Mouse (Mus musculus) heart, postnatal 0 days (tissue): Measurements from ENCODE around the gene Med19. TPM values are rescaled to one million over a fixed set of nuclear protein-coding genes. Genes with fewer than 3 reads are reported as not detected.
A peak's percentile ranks its signal among the peaks of the same experiment; 100 is the strongest.

ENCODE experiments used
- ATAC-seq: fragments of 200-750 bp; cut with Nextera tagmentation; 2 replicates; pipeline ENCODE4 v1.8.0; 2017; ENCODE audit warnings: low read depth, moderate number of reproducible peaks, moderate library complexity; ENCODE audit not compliant: insufficient read depth
- DNase-seq: peaks from one replicate; pipeline ENCODE4 v3.0.0-alpha.2; 2016; ENCODE audit warnings: low spot score
- H3K27ac ChIP-seq: fragments of 300-500 bp; sonication (generic); 2 replicates; pipeline ENCODE4 v1.5.1; 2014; ENCODE audit warnings: low read depth, mild to moderate bottlenecking
- H3K27me3 ChIP-seq: fragments of 300-500 bp; sonication (generic); 2 replicates; pipeline ENCODE4 v1.6.1; 2014; ENCODE audit warnings: low read length, mixed read lengths; ENCODE audit not compliant: control insufficient read depth, insufficient read depth
- H3K36me3 ChIP-seq: fragments of 300-500 bp; sonication (generic); replicated peaks from 2 replicates; pipeline ENCODE4 v1.6.1; 2014; ENCODE audit warnings: low read length, mixed read lengths; ENCODE audit not compliant: control insufficient read depth, insufficient read depth
- H3K4me1 ChIP-seq: fragments of 300-500 bp; sonication (generic); 2 replicates; pipeline ENCODE4 v1.6.1; 2014; ENCODE audit warnings: antibody characterized with exemption; ENCODE audit not compliant: control insufficient read depth, insufficient read depth
- H3K4me2 ChIP-seq: fragments of 300-500 bp; sonication (generic); 2 replicates; pipeline ENCODE4 v1.6.1; 2014; ENCODE audit warnings: low read depth, mild to moderate bottlenecking, low read length, moderate library complexity
- H3K4me3 ChIP-seq: fragments of 300-500 bp; sonication (generic); 2 replicates; pipeline ENCODE4 v1.5.1; 2014; ENCODE audit warnings: low read depth, low read length
- H3K9ac ChIP-seq: fragments of 300-500 bp; sonication (generic); replicated peaks from 2 replicates; pipeline ENCODE4 v1.6.1; 2014; ENCODE audit warnings: low read depth, low read length, mixed read lengths
- H3K9me3 ChIP-seq: fragments of 300-500 bp; sonication (generic); replicated peaks from 2 replicates; pipeline ENCODE4 v1.6.1; 2016; ENCODE audit warnings: low read length; ENCODE audit not compliant: control insufficient read depth
- CTCF ChIP-seq: IDR thresholded peaks from 2 replicates; pipeline ENCODE4 v1.5.1; 2016; ENCODE audit warnings: antibody characterized with exemption, control low read depth, low read depth
- EP300 ChIP-seq: IDR thresholded peaks from 2 replicates; pipeline ENCODE4 v1.6.1; 2016; ENCODE audit warnings: antibody characterized with exemption, low read depth
- WGBS: fragments of 180-500 bp; shearing (Covaris S2); extraction: QIAGEN DNeasy Blood & Tissue Kit; methylation state at CpG from one replicate; pipeline ENCODE4 v1.1.7; 2014; 5-methylcytosine and 5-hydroxymethylcytosine counted together
- polyA plus RNA-seq: library from polyadenylated mRNA; unstranded; fragments of >200 nt; fragmentation: Nextera tagmentation; extraction: Ambion mirVana; gene quantifications from 2 replicates; pipeline ENCODE4 v1.2.1, GENCODE M21; 2015
- total RNA-seq: library from RNA; depleted of rRNA; stranded (reverse); fragments of >200 nt; gene quantifications from 2 replicates; pipeline ENCODE4 v1.2.3, GENCODE M21; 2014; ENCODE audit warnings: low replicate concordance

Med19 gene
- total and polyA plus RNA-seq, 2 experiments from 2014 or later, result 15.9 to 41.5 TPM

DNA sequence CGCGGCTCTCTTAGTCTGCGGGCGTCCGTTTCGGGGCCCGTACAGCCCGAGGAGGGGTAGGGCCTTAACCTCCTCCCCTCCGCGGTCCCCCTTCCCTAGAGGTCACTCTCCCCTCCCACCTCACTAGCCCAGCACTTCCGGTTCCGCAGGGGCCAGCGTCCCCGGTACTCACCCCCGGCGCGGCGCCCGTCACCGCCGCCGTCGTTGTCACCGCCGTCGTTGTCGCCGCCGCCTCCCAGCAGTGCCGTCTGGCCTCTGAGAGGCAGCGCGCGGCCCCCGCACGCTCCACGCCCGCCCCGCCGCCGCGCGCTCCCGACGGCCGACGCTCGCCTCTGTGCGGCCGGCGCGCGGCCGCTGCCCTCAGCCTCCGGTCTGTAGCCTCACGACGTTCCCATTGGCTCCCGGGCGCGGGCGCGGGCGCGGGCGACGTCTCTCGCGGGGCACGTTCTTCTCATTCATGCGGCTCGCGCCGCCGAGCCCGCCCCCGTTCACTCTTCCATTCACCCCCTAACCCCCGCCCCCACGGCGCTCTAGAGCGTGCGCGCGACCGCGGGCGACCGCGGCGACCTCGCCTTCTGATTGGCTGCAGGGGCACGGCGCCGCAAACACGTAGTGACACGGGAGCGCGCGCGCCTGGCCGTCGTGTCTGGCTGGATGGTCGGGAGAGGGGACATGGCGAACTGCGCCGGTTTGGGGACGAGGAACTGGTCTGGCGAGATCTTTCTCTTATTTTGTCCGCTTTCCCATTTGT, 36.8 kb downstream of the Med19 start, which contains the start of gene Zdhhc5:
Zdhhc5 (minus strand) TSS at position 370 of the 751 bp plus-strand sequence.
- H3K4me2 ChIP-seq, result peak within 1 kb of the TSS; percentile 85
- peaks cover 16% of the 10 kb centered on the region for H3K4me1 ChIP-seq
- DNase-seq (peak; percentile 98), ATAC-seq (peak; percentile 94)
- H3K27ac ChIP-seq, result peak within 1 kb of the TSS; percentile 97
- peak within 1 kb of the TSS; percentile 87 for H3K9ac ChIP-seq
- no peaks in the 10 kb centered on the region for H3K9me3 ChIP-seq
- peaks cover 10% of the 10 kb centered on the region for H3K36me3 ChIP-seq
- under 1% methylated on average over 89 of the region's 107 CpGs for WGBS
- H3K4me3 ChIP-seq, result peak within 1 kb of the TSS; percentile 94
- 0 out of 2 replicates have a peak, but pooled peaks have one; percentile 39 for TF ChIP-seq EP300
- no peak for TF ChIP-seq CTCF
- H3K27me3 ChIP-seq, result no peaks in the 10 kb centered on the region

DNA sequence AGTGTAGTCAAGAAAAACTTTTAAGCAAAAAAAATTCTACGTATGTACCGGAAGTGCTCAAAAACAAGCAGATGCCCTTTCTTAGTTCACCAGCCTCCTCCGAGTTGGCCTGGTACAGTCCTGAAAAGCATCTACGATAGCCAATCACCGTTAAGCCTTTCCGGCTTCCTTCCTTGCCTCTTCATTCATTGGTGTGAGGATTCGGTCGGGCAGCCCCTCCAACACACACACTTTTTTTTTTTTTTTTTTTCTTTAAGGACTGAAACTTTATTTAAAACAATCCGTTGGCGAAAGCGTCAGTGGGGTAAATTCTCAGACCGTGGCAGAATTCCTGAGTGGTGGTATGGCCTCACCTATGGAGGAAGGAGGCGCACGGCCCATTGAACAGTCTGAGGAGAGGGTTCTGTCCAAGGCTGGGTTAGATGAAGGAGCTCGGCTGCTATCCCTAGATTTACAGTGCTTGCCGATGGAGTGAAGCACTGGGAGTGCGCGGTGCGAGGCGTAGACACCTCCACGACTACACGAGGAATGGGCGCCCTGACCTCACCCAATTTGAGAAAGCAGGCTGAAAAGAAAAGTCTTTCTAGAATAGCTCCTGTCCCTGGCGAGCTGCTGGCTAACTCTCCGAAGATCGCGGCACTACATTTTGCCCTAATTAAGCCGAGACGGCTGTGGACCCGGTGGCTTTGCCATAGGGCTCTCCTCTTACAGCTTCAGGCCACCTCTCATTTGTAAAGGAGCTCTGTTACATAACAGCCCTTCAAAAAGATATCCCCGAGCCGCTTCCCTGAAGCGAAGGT, 37.6 kb downstream of the Med19 start:
- Histone ChIP-seq H3K36me3 (peaks cover 2% of the 10 kb centered on the region), H3K4me1 (peaks cover 16% of the 10 kb centered on the region), H3K9me3 (no peaks in the 10 kb centered on the region), H3K9ac (peak overlapping the region; percentile 87), H3K27me3 (no peaks in the 10 kb centered on the region), H3K4me3 (peak overlapping the region; percentile 94), H3K27ac (peak overlapping the region; percentile 97), H3K4me2 (peak overlapping the region; percentile 85)
- TF ChIP-seq EP300 (peak; percentile 85; the same call in 1 of the 2 replicates), CTCF (no peak)
- ATAC-seq, result peak; percentile 90
- WGBS, result under 1% methylated on average over 33 of the region's 33 CpGs
- DNase-seq, result peak; percentile 98

DNA sequence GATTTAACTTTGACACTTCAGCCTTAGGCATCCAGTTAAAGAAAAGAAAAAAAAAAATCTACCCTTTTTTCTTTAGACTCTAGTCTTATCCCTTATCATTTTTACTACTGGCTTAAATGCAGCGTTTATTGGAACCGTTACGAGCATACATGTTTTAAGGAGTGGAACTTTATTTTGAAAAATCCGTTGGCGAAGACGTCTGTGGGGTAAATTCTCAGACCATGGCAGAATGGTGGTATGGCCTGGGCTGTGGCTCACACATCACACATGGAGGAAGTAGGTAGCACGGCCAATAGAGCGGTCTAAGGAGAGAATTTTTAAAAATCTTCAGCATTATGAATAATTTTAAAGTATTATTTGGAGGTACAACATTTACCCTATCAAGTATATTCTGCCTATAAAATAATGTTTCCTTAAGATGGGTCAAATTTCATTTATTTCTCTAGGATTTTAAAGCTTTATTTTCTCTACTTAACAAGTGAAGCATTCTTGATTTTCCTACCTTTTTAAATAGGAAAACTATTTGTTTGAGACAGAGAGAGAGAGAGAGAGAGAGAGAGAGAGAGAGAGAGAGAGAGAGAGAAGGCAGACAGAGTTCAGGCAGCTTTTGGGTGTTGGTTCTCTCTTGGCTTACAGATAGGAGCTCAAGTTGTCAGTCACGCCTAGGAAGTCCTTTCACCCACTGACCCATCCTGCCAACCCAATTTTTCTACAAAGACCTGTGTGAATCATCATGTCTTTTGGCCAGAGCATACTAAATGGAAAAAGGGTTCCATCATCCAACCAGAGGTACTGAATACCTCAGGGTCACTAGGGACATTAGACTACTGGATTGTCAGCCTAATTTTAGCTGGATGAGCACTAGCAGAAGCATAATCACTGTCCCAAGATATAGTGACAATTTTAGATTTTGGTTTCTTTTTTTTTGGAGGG, 38.5 kb downstream of the Med19 start:
- peak overlapping the region; percentile 97 for H3K27ac ChIP-seq
- no peak for ATAC-seq
- H3K36me3 ChIP-seq, result no peaks in the 10 kb centered on the region
- peaks cover 16% of the 10 kb centered on the region for H3K4me1 ChIP-seq
- H3K27me3 ChIP-seq, result no peaks in the 10 kb centered on the region
- peak overlapping the region; percentile 94 for H3K4me3 ChIP-seq
- 19% methylated on average over 9 of the region's 9 CpGs for WGBS
- DNase-seq, result peak; percentile 22
- no peaks in the 10 kb centered on the region for H3K9me3 ChIP-seq
- peak overlapping the region; percentile 85 for H3K4me2 ChIP-seq
- peak overlapping the region; percentile 69 for H3K9ac ChIP-seq
- TF ChIP-seq EP300, result no peak
- TF ChIP-seq CTCF, result no peak

- Histone ChIP-seq H3K27me3 (no peaks in the 10 kb centered on the region), H3K9ac (no peak overlapping the region), H3K27ac (peak overlapping the region; percentile 30; the same call in 1 of the 2 replicates), H3K4me1 (peaks cover 16% of the 10 kb centered on the region), H3K4me2 (no peak overlapping the region), H3K36me3 (no peaks in the 10 kb centered on the region), H3K4me3 (no peak overlapping the region), H3K9me3 (no peaks in the 10 kb centered on the region)
- WGBS, result 83% methylated on average over 4 of the region's 4 CpGs
- ATAC-seq (no peak), DNase-seq (no peak)
- TF ChIP-seq EP300, result no peak
- no peak for TF ChIP-seq CTCF
These were observed 39.2 kb downstream of the Med19 start for GRCm38 (mm10) chr2:84717357-84717756.

DNA sequence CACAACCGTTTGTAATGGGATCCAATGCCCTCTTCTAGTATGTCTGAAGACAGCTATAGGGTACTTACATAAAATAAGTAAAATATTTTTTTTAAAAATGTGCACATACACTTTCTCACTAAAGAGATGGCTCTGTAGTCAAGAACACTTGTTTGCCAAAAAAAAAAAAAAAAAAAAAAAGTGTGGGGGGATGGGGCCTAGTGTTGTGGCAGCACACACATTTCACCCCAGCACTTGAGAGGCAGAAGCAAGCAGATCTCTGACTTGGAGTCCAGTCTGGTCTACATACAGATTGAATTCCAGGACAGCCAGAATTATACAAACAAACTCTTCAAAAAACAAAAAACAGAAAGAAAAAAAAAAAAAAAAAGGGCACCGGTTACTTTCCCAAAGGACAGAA, 42.5 kb downstream of the Med19 start:
- WGBS, result 87% methylated on average over 2 of the region's 2 CpGs
- ATAC-seq, result no peak

More for the DNA sequence above, 42.5 kb downstream of the Med19 start:
- Histone ChIP-seq H3K9me3 (no peaks in the 10 kb centered on the region), H3K36me3 (peaks cover 23% of the 10 kb centered on the region), H3K27me3 (no peaks in the 10 kb centered on the region), H3K27ac (no peak overlapping the region), H3K4me3 (no peak overlapping the region), H3K4me1 (peaks cover 9% of the 10 kb centered on the region), H3K4me2 (no peak overlapping the region), H3K9ac (no peak overlapping the region)
- DNase-seq, result no peak
- TF ChIP-seq EP300, result no peak
- TF ChIP-seq CTCF, result no peak
